Mouse (Mus musculus) kidney, postnatal 0 days (tissue): ENCODE measurements around the gene Prss35. TPM values are rescaled to one million over a fixed set of nuclear protein-coding genes. Genes with fewer than 3 reads are reported as not detected.

Experiments
- ATAC-seq: fragments of 200-750 bp; cut with Nextera tagmentation; replicated peaks from 2 replicates; pipeline ENCODE4 v1.8.0; 2017; ENCODE audit warnings: low read depth, moderate number of reproducible peaks, moderate TSS enrichment, moderate library complexity; ENCODE audit not compliant: low FRiP score
- DNase-seq: peaks from one replicate; pipeline ENCODE4 v3.0.0-alpha.2; 2016; ENCODE audit warnings: low spot score
- H3K27ac ChIP-seq: fragments of 300-500 bp; sonication (generic); 2 replicates; pipeline ENCODE4 v1.5.1; 2014; ENCODE audit warnings: mild to moderate bottlenecking
- H3K27me3 ChIP-seq: fragments of 300-500 bp; sonication (generic); 2 replicates; pipeline ENCODE4 v1.6.1; 2014; ENCODE audit warnings: low read length, mixed read lengths; ENCODE audit not compliant: insufficient read depth
- H3K36me3 ChIP-seq: fragments of 300-500 bp; sonication (generic); 2 replicates; pipeline ENCODE4 v1.6.1; 2014; ENCODE audit warnings: low read length, mixed read lengths; ENCODE audit not compliant: insufficient read depth
- H3K4me1 ChIP-seq: fragments of 300-500 bp; sonication (generic); replicated peaks from 2 replicates; pipeline ENCODE4 v1.6.1; 2014; ENCODE audit warnings: antibody characterized with exemption, low read length, mixed read lengths; ENCODE audit not compliant: insufficient read depth
- H3K4me2 ChIP-seq: fragments of 300-500 bp; sonication (generic); 2 replicates; pipeline ENCODE4 v1.6.1; 2014; ENCODE audit warnings: mild to moderate bottlenecking, low read length, moderate library complexity, mixed read lengths
- H3K4me3 ChIP-seq: fragments of 300-500 bp; sonication (generic); replicated peaks from 2 replicates; pipeline ENCODE4 v1.5.1; 2014; ENCODE audit warnings: low read depth, low read length
- H3K9ac ChIP-seq: fragments of 300-500 bp; sonication (generic); 2 replicates; pipeline ENCODE4 v1.6.1; 2014; ENCODE audit warnings: low read depth, low read length
- H3K9me3 ChIP-seq: fragments of 300-500 bp; sonication (generic); replicated peaks from 2 replicates; pipeline ENCODE4 v1.6.1; 2016; ENCODE audit warnings: low read length, inconsistent platforms, mixed read lengths
- CTCF ChIP-seq: IDR thresholded peaks from 2 replicates; pipeline ENCODE4 v1.5.1; 2016; ENCODE audit warnings: antibody characterized with exemption, low read depth, mild to moderate bottlenecking, moderate library complexity
- WGBS: fragments of 180-500 bp; shearing (Covaris S2); extraction: QIAGEN DNeasy Blood & Tissue Kit; methylation state at CpG from one replicate; pipeline ENCODE4 v1.1.7; 2014; 5-methylcytosine and 5-hydroxymethylcytosine counted together
- polyA plus RNA-seq: library from polyadenylated mRNA; unstranded; fragments of >200 nt; fragmentation: Nextera tagmentation; extraction: Ambion mirVana; gene quantifications from 2 replicates; pipeline ENCODE4 v1.2.1, GENCODE M21; 2015

Gene Prss35
- polyA plus RNA-seq, 1 experiment from 2014 or later, result 7.1 TPM

- Histone ChIP-seq H3K4me2 (no peak overlapping the region), H3K9me3 (no peaks in the 10 kb centered on the region), H3K27me3 (no peaks in the 10 kb centered on the region), H3K4me3 (no peak overlapping the region), H3K27ac (no peak overlapping the region), H3K36me3 (no peaks in the 10 kb centered on the region), H3K4me1 (no peaks in the 10 kb centered on the region), H3K9ac (no peak overlapping the region)
- no peak for DNase-seq
- 91% methylated on average over 2 of the region's 2 CpGs for WGBS
- no peak for ATAC-seq
- TF ChIP-seq CTCF, result no peak
Measured at GRCm38 (mm10) chr9:86782836-86783235, 39.4 kb downstream of the Prss35 start.

- H3K4me2 ChIP-seq, result no peak overlapping the region
- H3K27ac ChIP-seq, result no peak overlapping the region
- no peaks in the 10 kb centered on the region for H3K27me3 ChIP-seq
- no peak for ATAC-seq
- WGBS, result 82% methylated on average over 6 of the region's 6 CpGs
- DNase-seq, result no peak
- H3K4me1 ChIP-seq, result no peaks in the 10 kb centered on the region
- H3K36me3 ChIP-seq, result no peaks in the 10 kb centered on the region
- no peak for TF ChIP-seq CTCF
- H3K4me3 ChIP-seq, result no peak overlapping the region
- no peaks in the 10 kb centered on the region for H3K9me3 ChIP-seq
- H3K9ac ChIP-seq, result no peak overlapping the region
Measured at GRCm38 (mm10) chr9:86789186-86789585, 45.7 kb downstream of the Prss35 start.

- Histone ChIP-seq H3K27me3 (no peaks in the 10 kb centered on the region), H3K4me2 (no peak overlapping the region), H3K9me3 (no peaks in the 10 kb centered on the region), H3K9ac (no peak overlapping the region), H3K4me1 (no peaks in the 10 kb centered on the region), H3K4me3 (no peak overlapping the region), H3K27ac (no peak overlapping the region), H3K36me3 (no peaks in the 10 kb centered on the region)
- TF ChIP-seq CTCF, result no peak
- DNase-seq, result no peak
- ATAC-seq, result no peak
- WGBS, result 87% methylated on average over 7 of the region's 7 CpGs
Measured at GRCm38 (mm10) chr9:86791927-86792326, 48.5 kb downstream of the Prss35 start.

- H3K4me1 ChIP-seq, result no peaks in the 10 kb centered on the region
- no peak overlapping the region for H3K27ac ChIP-seq
- no peaks in the 10 kb centered on the region for H3K9me3 ChIP-seq
- no peak for TF ChIP-seq CTCF
- WGBS, result 47% methylated on average over 3 of the region's 3 CpGs
- H3K36me3 ChIP-seq, result no peaks in the 10 kb centered on the region
- ATAC-seq (no peak), DNase-seq (no peak)
- no peak overlapping the region for H3K9ac ChIP-seq
- no peak overlapping the region for H3K4me2 ChIP-seq
- no peaks in the 10 kb centered on the region for H3K27me3 ChIP-seq
- H3K4me3 ChIP-seq, result no peak overlapping the region
Measured at GRCm38 (mm10) chr9:86795236-86795635, 51.8 kb downstream of the Prss35 start.

GRCm38 (mm10) chr9:86797553-86797952 is 54.1 kb downstream of the Prss35 start:
- no peak for TF ChIP-seq CTCF
- WGBS, result 92% methylated on average over 4 of the region's 4 CpGs
- H3K4me2 ChIP-seq, result no peak overlapping the region
- H3K36me3 ChIP-seq, result no peaks in the 10 kb centered on the region
- DNase-seq, result no peak
- no peak overlapping the region for H3K9ac ChIP-seq
- no peaks in the 10 kb centered on the region for H3K27me3 ChIP-seq
- no peak for ATAC-seq
- no peaks in the 10 kb centered on the region for H3K9me3 ChIP-seq
- no peak overlapping the region for H3K4me3 ChIP-seq
- no peaks in the 10 kb centered on the region; the same call in 1 of the 2 replicates for H3K4me1 ChIP-seq
- no peak overlapping the region for H3K27ac ChIP-seq

GRCm38 (mm10) chr9:86798129-86798528 is 54.7 kb downstream of the Prss35 start:
- Histone ChIP-seq H3K4me3 (no peak overlapping the region), H3K4me2 (no peak overlapping the region), H3K4me1 (no peaks in the 10 kb centered on the region; the same call in 1 of the 2 replicates), H3K27ac (no peak overlapping the region), H3K9me3 (no peaks in the 10 kb centered on the region), H3K9ac (no peak overlapping the region), H3K36me3 (no peaks in the 10 kb centered on the region), H3K27me3 (no peaks in the 10 kb centered on the region)
- 88% methylated on average over 5 of the region's 5 CpGs for WGBS
- no peak for DNase-seq
- no peak for TF ChIP-seq CTCF
- ATAC-seq, result no peak

- DNase-seq (peak; percentile 54), ATAC-seq (peak; percentile 40)
- 28% methylated on average over 7 of the region's 7 CpGs for WGBS
- no peaks in the 10 kb centered on the region for H3K27me3 ChIP-seq
- no peaks in the 10 kb centered on the region; the same call in 1 of the 2 replicates for H3K4me1 ChIP-seq
- H3K27ac ChIP-seq, result no peak overlapping the region
- no peak overlapping the region for H3K9ac ChIP-seq
- TF ChIP-seq CTCF, result peak; percentile 37
- no peaks in the 10 kb centered on the region for H3K36me3 ChIP-seq
- H3K4me2 ChIP-seq, result 0 out of 2 replicates have a peak overlapping the region, but pooled peaks have one; percentile 18
- no peaks in the 10 kb centered on the region for H3K9me3 ChIP-seq
- no peak overlapping the region for H3K4me3 ChIP-seq
Measured at GRCm38 (mm10) chr9:86798686-86799085, 55.2 kb downstream of the Prss35 start.
